Mouse (Mus musculus): ENCODE measurements around the gene Mgat4b. TPM values are rescaled to one million over a fixed set of nuclear protein-coding genes. Genes with fewer than 3 reads are reported as not detected.

Mgat4b gene
- polyA plus RNA-seq, 1 experiment from 2014 or later = 14.4 TPM

DNA sequence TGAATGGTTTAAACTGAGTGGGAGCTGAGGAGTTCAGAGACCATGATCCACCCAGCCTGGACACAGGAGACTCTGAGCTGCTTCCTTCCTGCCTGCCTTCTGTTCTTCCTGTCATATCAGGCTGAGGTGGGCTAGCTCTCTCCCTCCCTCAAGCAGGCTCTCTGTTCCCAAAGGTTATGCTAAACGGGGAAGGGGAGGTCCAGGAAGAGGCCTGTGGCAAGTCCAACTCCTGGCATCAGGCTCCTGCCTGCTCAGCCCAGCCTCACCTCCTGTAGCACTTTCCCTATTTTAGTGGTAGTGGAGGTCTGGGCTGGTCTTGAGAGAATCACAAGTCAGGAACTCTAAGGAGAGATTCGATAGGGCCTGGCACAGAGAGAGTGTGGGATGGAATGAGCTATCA, 15.7 kb downstream of the Mgat4b start:
- Histone ChIP-seq H3K27ac (ENCODE audit: low read depth, low read length) (peak overlapping the region; percentile 83; the same call in 1 of the 2 replicates), H3K9ac (ENCODE audit: low read depth, low read length) (peak overlapping the region; percentile 90), H3K4me1 (ENCODE audit: control insufficient read depth, insufficient read depth, low read length) (peaks cover 19% of the 10 kb centered on the region), H3K4me2 (peak overlapping the region; percentile 97), H3K4me3 (ENCODE audit: low read depth, low read length) (peak overlapping the region; percentile 91), H3K27me3 (ENCODE audit: control insufficient read depth, insufficient read depth, low read length) (peaks cover 15% of the 10 kb centered on the region), H3K9me3 (replicated peaks; ENCODE audit: control insufficient read depth, low read length) (no peaks in the 10 kb centered on the region), H3K36me3 (ENCODE audit: control insufficient read depth, insufficient read depth, low read length) (no peaks in the 10 kb centered on the region)
- WGBS (ENCODE audit: insufficient replicate concordance) = 31% methylated on average over 2 of the region's 2 CpGs
- no peak for ATAC-seq (replicated peaks; ENCODE audit: insufficient number of reproducible peaks, low FRiP score, low TSS enrichment)

DNA sequence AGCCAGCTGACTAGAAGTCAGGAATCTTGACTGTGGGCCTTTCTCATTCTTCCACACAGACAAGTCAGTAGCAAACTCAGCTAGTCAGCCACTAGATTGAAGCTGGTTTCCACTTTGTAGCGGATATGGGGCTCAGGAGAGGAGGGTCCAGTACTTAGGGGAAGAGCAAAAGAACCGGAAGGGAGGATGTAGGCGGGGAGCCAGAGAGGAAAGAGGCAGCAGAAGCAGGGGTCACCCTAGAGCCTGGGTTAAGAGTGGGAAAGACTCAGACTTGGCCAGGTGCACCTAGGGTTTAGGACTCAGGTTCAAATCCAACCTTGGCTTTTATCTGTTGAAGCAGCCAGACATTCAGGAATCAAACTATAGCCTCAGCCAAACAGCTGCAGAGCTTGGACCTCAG, 16.5 kb downstream of the Mgat4b start:
- no peak overlapping the region for H3K4me3 ChIP-seq (ENCODE audit: low read depth, low read length)
- no peak overlapping the region for H3K27ac ChIP-seq (ENCODE audit: low read depth, low read length)
- H3K27me3 ChIP-seq (ENCODE audit: control insufficient read depth, insufficient read depth, low read length) = peaks cover 15% of the 10 kb centered on the region
- H3K9me3 ChIP-seq (replicated peaks; ENCODE audit: control insufficient read depth, low read length) = no peaks in the 10 kb centered on the region
- H3K4me2 ChIP-seq = peak overlapping the region; percentile 97; the same call in 1 of the 2 replicates
- H3K4me1 ChIP-seq (ENCODE audit: control insufficient read depth, insufficient read depth, low read length) = peaks cover 19% of the 10 kb centered on the region
- 68% methylated on average over 3 of the region's 3 CpGs for WGBS (ENCODE audit: insufficient replicate concordance)
- no peaks in the 10 kb centered on the region for H3K36me3 ChIP-seq (ENCODE audit: control insufficient read depth, insufficient read depth, low read length)
- H3K9ac ChIP-seq (ENCODE audit: low read depth, low read length) = no peak overlapping the region
- no peak for ATAC-seq (replicated peaks; ENCODE audit: insufficient number of reproducible peaks, low FRiP score, low TSS enrichment)

DNA sequence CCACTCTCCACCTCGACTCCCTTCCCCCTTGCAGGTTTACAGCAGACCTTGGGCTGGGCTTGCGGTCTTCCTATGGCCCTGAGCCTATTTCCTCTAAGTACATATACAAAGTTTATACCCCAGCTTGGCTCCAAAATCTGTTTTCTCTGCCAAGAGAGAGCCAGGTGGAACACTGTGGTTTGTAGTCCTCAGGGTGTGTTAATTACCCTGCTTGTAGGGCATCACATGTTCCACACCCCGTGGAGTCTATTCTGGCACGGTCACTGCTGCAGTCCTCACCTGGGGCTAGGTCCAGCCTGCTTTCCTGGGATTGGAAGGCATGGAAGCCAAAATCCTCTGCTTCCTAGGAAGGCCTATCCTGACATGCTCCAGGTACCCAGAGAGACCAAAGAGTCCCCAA, 17.0 kb downstream of the Mgat4b start:
- no peak overlapping the region for H3K9ac ChIP-seq (ENCODE audit: low read depth, low read length)

DNA sequence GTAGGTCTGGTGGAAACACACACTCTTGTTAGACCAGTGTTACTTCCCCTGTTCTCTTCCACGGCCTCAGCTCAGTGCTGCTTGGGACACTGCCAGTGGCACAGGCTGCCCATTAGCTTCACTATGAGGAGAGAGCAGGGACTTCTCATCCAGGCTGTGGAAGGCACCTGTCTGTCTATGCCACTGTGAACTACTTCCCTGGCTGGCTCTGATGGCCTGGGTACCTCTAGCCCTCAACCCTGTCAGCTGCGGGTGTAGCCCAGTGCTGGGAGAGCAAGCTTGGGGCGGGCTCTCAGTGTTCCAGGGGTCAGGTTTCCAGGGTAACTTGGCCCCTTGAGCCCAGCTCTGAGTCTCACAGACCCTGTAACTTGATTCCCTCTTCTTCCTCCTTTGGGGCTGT, 18.1 kb downstream of the Mgat4b start:
- WGBS (ENCODE audit: insufficient replicate concordance) = 44% methylated on average over 3 of the region's 3 CpGs
- H3K36me3 ChIP-seq (ENCODE audit: control insufficient read depth, insufficient read depth, low read length) = peaks cover 9% of the 10 kb centered on the region
- no peak overlapping the region for H3K9ac ChIP-seq (ENCODE audit: low read depth, low read length)
- H3K4me3 ChIP-seq (ENCODE audit: low read depth, low read length) = no peak overlapping the region
- H3K27ac ChIP-seq (ENCODE audit: low read depth, low read length) = no peak overlapping the region
- no peak overlapping the region for H3K4me2 ChIP-seq
- peaks cover 14% of the 10 kb centered on the region for H3K27me3 ChIP-seq (ENCODE audit: control insufficient read depth, insufficient read depth, low read length)
- H3K9me3 ChIP-seq (replicated peaks; ENCODE audit: control insufficient read depth, low read length) = no peaks in the 10 kb centered on the region
- ATAC-seq (replicated peaks; ENCODE audit: insufficient number of reproducible peaks, low FRiP score, low TSS enrichment) = no peak
- H3K4me1 ChIP-seq (ENCODE audit: control insufficient read depth, insufficient read depth, low read length) = peaks cover 19% of the 10 kb centered on the region

More for the DNA sequence above, 17.0 kb downstream of the Mgat4b start:
- Histone ChIP-seq H3K4me1 (ENCODE audit: control insufficient read depth, insufficient read depth, low read length) (peaks cover 19% of the 10 kb centered on the region), H3K9me3 (replicated peaks; ENCODE audit: control insufficient read depth, low read length) (no peaks in the 10 kb centered on the region), H3K27me3 (ENCODE audit: control insufficient read depth, insufficient read depth, low read length) (peaks cover 15% of the 10 kb centered on the region), H3K36me3 (ENCODE audit: control insufficient read depth, insufficient read depth, low read length) (no peaks in the 10 kb centered on the region), H3K4me2 (no peak overlapping the region), H3K4me3 (ENCODE audit: low read depth, low read length) (no peak overlapping the region), H3K27ac (ENCODE audit: low read depth, low read length) (no peak overlapping the region)
- no peak for ATAC-seq (replicated peaks; ENCODE audit: insufficient number of reproducible peaks, low FRiP score, low TSS enrichment)
- WGBS (ENCODE audit: insufficient replicate concordance) = 88% methylated on average over 4 of the region's 4 CpGs

DNA sequence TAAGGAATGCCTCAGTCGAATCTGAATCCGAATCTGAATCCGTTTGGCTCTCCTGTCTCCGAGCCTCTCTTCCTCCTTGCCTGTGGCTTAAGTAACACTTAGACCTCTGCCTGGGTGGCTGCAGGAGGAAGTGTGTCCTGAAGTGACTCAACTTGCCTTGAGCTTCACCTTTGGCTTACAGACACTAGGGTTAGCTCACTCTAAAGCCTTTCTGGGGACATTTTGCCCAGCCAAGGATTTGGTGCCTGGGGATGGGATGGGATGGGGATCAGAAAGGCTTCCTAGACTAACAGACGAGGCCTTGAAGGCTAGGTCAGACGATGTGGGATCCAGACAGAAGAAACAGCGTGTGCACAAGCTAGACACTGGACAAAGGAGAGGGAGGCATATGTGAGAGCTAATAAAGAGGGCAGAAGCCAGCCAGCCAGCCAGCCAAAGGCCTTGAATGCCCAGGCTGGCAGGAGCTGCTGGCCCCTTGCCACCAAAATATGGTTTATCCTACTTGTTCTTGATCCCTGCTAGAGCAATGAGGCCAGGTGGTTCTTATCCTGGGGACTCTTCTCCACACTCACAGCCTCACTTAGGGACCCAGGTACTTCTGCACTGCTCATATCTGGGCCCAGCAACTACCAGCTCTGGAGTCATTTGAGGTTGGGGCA, 18.7 kb downstream of the Mgat4b start:
- no peak overlapping the region for H3K9ac ChIP-seq (ENCODE audit: low read depth, low read length)
- 56% methylated on average over 7 of the region's 7 CpGs for WGBS (ENCODE audit: insufficient replicate concordance)
- H3K9me3 ChIP-seq (replicated peaks; ENCODE audit: control insufficient read depth, low read length) = no peaks in the 10 kb centered on the region
- H3K4me2 ChIP-seq = no peak overlapping the region
- no peak for ATAC-seq (replicated peaks; ENCODE audit: insufficient number of reproducible peaks, low FRiP score, low TSS enrichment)
- no peak overlapping the region for H3K4me3 ChIP-seq (ENCODE audit: low read depth, low read length)
- no peak overlapping the region for H3K27ac ChIP-seq (ENCODE audit: low read depth, low read length)
- H3K4me1 ChIP-seq (ENCODE audit: control insufficient read depth, insufficient read depth, low read length) = peaks cover 19% of the 10 kb centered on the region
- peaks cover 14% of the 10 kb centered on the region for H3K27me3 ChIP-seq (ENCODE audit: control insufficient read depth, insufficient read depth, low read length)
- peaks cover 13% of the 10 kb centered on the region for H3K36me3 ChIP-seq (ENCODE audit: control insufficient read depth, insufficient read depth, low read length)

DNA sequence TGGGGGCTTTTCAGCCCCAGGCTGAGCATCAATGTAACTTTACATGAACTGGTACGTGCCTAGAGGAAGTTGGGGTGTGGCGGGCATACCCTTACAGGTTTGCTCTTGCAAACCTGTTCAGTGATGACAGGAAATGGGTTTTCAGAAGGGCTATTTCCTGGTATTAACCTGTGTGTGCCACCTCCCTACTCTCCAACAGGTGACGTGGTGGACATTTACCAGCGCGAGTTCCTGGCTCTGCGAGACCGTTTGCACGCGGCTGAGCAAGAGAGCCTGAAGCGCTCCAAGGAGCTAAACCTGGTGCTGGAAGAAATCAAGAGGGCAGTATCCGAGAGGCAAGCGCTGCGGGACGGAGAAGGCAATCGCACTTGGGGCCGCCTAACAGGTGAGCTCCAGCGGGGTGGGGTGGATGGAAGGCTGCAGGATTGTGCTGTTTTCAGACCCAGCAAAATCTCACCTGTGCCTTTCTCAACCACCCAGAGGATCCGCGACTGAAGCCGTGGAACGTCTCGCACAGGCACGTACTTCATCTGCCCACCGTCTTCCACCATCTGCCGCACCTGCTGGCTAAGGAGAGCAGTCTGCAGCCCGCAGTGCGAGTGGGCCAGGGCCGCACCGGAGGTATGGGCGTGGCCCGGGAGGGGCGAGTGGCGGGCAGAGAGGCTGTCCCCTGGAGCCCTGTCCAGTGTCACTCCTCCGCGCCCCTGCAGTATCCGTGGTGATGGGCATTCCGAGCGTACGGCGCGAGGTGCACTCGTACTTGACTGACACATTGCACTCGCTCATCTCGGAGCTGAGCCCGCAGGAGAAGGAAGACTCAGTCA, 20.0 kb downstream of the Mgat4b start:
- ATAC-seq (replicated peaks; ENCODE audit: insufficient number of reproducible peaks, low FRiP score, low TSS enrichment) = peak; percentile 43
- Histone ChIP-seq H3K4me1 (ENCODE audit: control insufficient read depth, insufficient read depth, low read length) (peaks cover 18% of the 10 kb centered on the region), H3K4me3 (ENCODE audit: low read depth, low read length) (peak overlapping the region; percentile 37), H3K4me2 (peak overlapping the region; percentile 80), H3K27me3 (ENCODE audit: control insufficient read depth, insufficient read depth, low read length) (peaks cover 17% of the 10 kb centered on the region), H3K27ac (ENCODE audit: low read depth, low read length) (no peak overlapping the region), H3K36me3 (ENCODE audit: control insufficient read depth, insufficient read depth, low read length) (peaks cover 17% of the 10 kb centered on the region), H3K9ac (ENCODE audit: low read depth, low read length) (peak overlapping the region; percentile 8; the same call in 1 of the 2 replicates), H3K9me3 (replicated peaks; ENCODE audit: control insufficient read depth, low read length) (no peaks in the 10 kb centered on the region)
- WGBS (ENCODE audit: insufficient replicate concordance) = 31% methylated on average over 45 of the region's 45 CpGs

DNA sequence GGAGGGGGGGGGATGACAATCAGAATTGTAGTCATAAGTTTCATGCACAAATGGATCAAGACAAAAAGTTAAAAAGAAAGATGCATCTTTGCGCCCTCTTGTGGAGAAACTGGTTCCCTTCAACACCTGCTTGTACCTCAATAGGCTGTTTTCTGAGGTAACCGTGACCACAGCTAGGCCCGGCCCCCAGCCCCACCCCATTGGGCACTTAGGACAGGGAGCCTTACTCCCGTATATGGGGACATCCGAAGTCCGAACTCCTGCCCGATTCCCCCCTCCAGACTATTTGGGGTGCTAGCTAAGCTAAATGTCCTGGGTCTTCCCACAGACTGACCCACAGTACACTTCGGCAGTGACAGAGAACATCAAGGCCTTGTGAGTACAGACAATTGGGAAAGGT, 20.7 kb downstream of the Mgat4b start:
- Histone ChIP-seq H3K27ac (ENCODE audit: low read depth, low read length) (no peak overlapping the region), H3K9ac (ENCODE audit: low read depth, low read length) (no peak overlapping the region), H3K36me3 (ENCODE audit: control insufficient read depth, insufficient read depth, low read length) (peaks cover 17% of the 10 kb centered on the region), H3K9me3 (replicated peaks; ENCODE audit: control insufficient read depth, low read length) (no peaks in the 10 kb centered on the region), H3K4me2 (peak overlapping the region; percentile 80), H3K4me1 (ENCODE audit: control insufficient read depth, insufficient read depth, low read length) (peaks cover 15% of the 10 kb centered on the region), H3K4me3 (ENCODE audit: low read depth, low read length) (peak overlapping the region; percentile 37; the same call in 1 of the 2 replicates), H3K27me3 (ENCODE audit: control insufficient read depth, insufficient read depth, low read length) (peaks cover 17% of the 10 kb centered on the region)
- WGBS (ENCODE audit: insufficient replicate concordance) = 26% methylated on average over 8 of the region's 8 CpGs
- ATAC-seq (replicated peaks; ENCODE audit: insufficient number of reproducible peaks, low FRiP score, low TSS enrichment) = no peak

DNA sequence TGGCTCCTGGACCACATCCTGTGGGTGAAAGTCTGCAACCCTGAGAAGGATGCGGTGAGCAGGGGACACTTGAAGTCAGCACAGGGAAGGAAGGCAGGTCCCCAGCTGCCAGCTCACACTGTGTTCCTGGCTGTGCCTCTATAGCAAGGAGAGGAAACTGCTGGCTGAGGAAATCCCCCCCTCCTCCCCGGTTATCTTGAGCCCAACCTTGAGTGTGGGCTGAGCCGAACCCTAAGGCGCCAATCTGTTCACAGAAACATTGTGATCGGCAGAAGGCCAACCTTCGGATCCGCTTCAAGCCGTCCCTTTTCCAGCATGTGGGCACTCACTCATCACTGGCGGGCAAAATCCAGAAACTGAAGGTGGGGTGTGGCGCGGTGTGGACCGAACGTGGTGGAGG, 22.3 kb downstream of the Mgat4b start:
- Histone ChIP-seq H3K27me3 (ENCODE audit: control insufficient read depth, insufficient read depth, low read length) (peaks cover 29% of the 10 kb centered on the region), H3K27ac (ENCODE audit: low read depth, low read length) (no peak overlapping the region), H3K36me3 (ENCODE audit: control insufficient read depth, insufficient read depth, low read length) (peaks cover 17% of the 10 kb centered on the region), H3K9me3 (replicated peaks; ENCODE audit: control insufficient read depth, low read length) (no peaks in the 10 kb centered on the region), H3K4me2 (no peak overlapping the region), H3K4me3 (ENCODE audit: low read depth, low read length) (no peak overlapping the region), H3K4me1 (ENCODE audit: control insufficient read depth, insufficient read depth, low read length) (peaks cover 21% of the 10 kb centered on the region), H3K9ac (ENCODE audit: low read depth, low read length) (no peak overlapping the region)
- 93% methylated on average over 13 of the region's 13 CpGs for WGBS (ENCODE audit: insufficient replicate concordance)
- ATAC-seq (replicated peaks; ENCODE audit: insufficient number of reproducible peaks, low FRiP score, low TSS enrichment) = no peak
